Comparison of ENCODE assay signal across 29 mouse cellular contexts in genomic region chr13:90960591-90960990, GRCm38 (mm10). TPM values are rescaled to one million over a fixed set of nuclear protein-coding genes. Genes with fewer than 3 reads are reported as not detected.
"Had no signal": no experiment of that assay in that cellular context is flagged by ENCODE, and none has a peak within 500 bp of the region (broad histone marks: within the 10 kb centered on the region; RNA-seq: fewer than 3 reads in every experiment).

No protein-coding gene starts in this region.

- H3K4me3 ChIP-seq: gastrocnemius, adult 2 months; heart, embryonic 10.5 days; heart, embryonic 12.5 days; hindbrain, embryonic 10.5 days; hindbrain, embryonic 12.5 days; intestine, embryonic 15.5 days; layer of hippocampus, adult 2 months; left cerebral cortex, adult 2 months; limb, embryonic 10.5 days; limb, embryonic 12.5 days had no signal

- H3K9me3 ChIP-seq: heart, embryonic 10.5 days; heart, embryonic 12.5 days; hindbrain, embryonic 10.5 days; hindbrain, embryonic 12.5 days; intestine, embryonic 15.5 days; limb, embryonic 10.5 days; limb, embryonic 12.5 days had no signal

- DNase-seq: gastrocnemius, adult 2 months; gastrocnemius, postnatal 10 days; gastrocnemius, postnatal 25 days; heart, adult 18-20 months; heart, postnatal 10 days; heart, postnatal 4 days; kidney, adult 18-20 months; kidney, adult 8-10 months; kidney, postnatal 10 days; kidney, postnatal 25 days; kidney, postnatal 4 days; liver had no signal

- ATAC-seq: inflammation-experienced regulatory T-cells, adult 6 months; intestine, embryonic 15.5 days; intestine, postnatal 0 days had no signal

- H3K27ac ChIP-seq: gastrocnemius, adult 2 months; heart, embryonic 10.5 days; hindbrain, embryonic 10.5 days; hindbrain, embryonic 12.5 days; hindbrain, embryonic 14.5 days; intestine, embryonic 15.5 days; layer of hippocampus, adult 2 months; left cerebral cortex, adult 2 months; limb, embryonic 10.5 days; limb, embryonic 12.5 days had no signal

- H3K4me2 ChIP-seq: heart, embryonic 12.5 days; hindbrain, embryonic 12.5 days; hindbrain, embryonic 14.5 days; intestine, embryonic 15.5 days; limb, embryonic 12.5 days; liver, embryonic 11.5 days had no signal

- H3K4me1 ChIP-seq: hindbrain, embryonic 10.5 days; intestine, embryonic 15.5 days; limb, embryonic 10.5 days; limb, embryonic 12.5 days had no signal

- H3K9ac ChIP-seq: heart, embryonic 12.5 days; hindbrain, embryonic 12.5 days; hindbrain, embryonic 14.5 days; intestine, embryonic 15.5 days; limb, embryonic 12.5 days had no signal

- H3K27me3 ChIP-seq: heart, embryonic 12.5 days; hindbrain, embryonic 12.5 days; intestine, embryonic 15.5 days; limb, embryonic 12.5 days had no signal

- H3K36me3 ChIP-seq: heart, embryonic 10.5 days; heart, embryonic 12.5 days; hindbrain, embryonic 10.5 days; hindbrain, embryonic 12.5 days; intestine, embryonic 15.5 days; limb, embryonic 10.5 days; limb, embryonic 12.5 days had no signal

RNA-seq across cellular contexts. Expression of gene Atp6ap1l, which starts 55.4 kb away (rescaled TPM):
- total RNA-seq: gastrocnemius, adult 2 months; gastrocnemius, postnatal 10 days; gastrocnemius, postnatal 25 days; gastrocnemius, postnatal 4 days; granulocyte monocyte progenitor cell, adult 5-6 weeks; heart, adult 18-20 months had no signal
- polyA plus RNA-seq: heart, embryonic 10.5 days; inflammation-experienced regulatory T-cells, adult 6 months; intestine, embryonic 15.5 days; intestine, postnatal 0 days; kidney, embryonic 14.5 days; kidney, embryonic 16.5 days; liver, embryonic 11.5 days had no signal
